Mouse (Mus musculus) hindbrain, postnatal 0 days (tissue): ENCODE results near the gene Trir. TPM values are rescaled to one million over a fixed set of nuclear protein-coding genes. Genes with fewer than 3 reads are reported as not detected.
A peak's percentile ranks its signal among the peaks of the same experiment; 100 is the strongest.

ENCODE experiments used
- ATAC-seq: fragments of 200-750 bp; cut with Nextera tagmentation; 2 replicates; pipeline ENCODE4 v1.8.0; 2017; ENCODE audit warnings: mild to moderate bottlenecking, moderate TSS enrichment, moderate library complexity
- DNase-seq: peaks from one replicate; pipeline ENCODE4 v3.0.0-alpha.2; 2015; ENCODE audit warnings: low spot score
- H3K27ac ChIP-seq: fragments of 300-500 bp; sonication (generic); 2 replicates; pipeline ENCODE4 v1.5.1; 2014; ENCODE audit warnings: mild to moderate bottlenecking
- H3K27me3 ChIP-seq: fragments of 300-500 bp; sonication (generic); 2 replicates; pipeline ENCODE4 v1.6.1; 2014; ENCODE audit warnings: low read length, mixed read lengths; ENCODE audit not compliant: insufficient read depth
- H3K36me3 ChIP-seq: fragments of 300-500 bp; sonication (generic); 2 replicates; pipeline ENCODE4 v1.6.1; 2014; ENCODE audit warnings: low read length, mixed read lengths; ENCODE audit not compliant: insufficient read depth
- H3K4me1 ChIP-seq: fragments of 300-500 bp; sonication (generic); 2 replicates; pipeline ENCODE4 v1.6.1; 2014; ENCODE audit warnings: antibody characterized with exemption, low read length, mixed read lengths; ENCODE audit not compliant: insufficient read depth
- H3K4me2 ChIP-seq: fragments of 300-500 bp; sonication (generic); 2 replicates; pipeline ENCODE4 v1.6.1; 2014; ENCODE audit warnings: low read depth, mild to moderate bottlenecking, low read length, moderate library complexity, mixed read lengths
- H3K4me3 ChIP-seq: fragments of 300-500 bp; sonication (generic); 2 replicates; pipeline ENCODE4 v1.5.1; 2014; ENCODE audit warnings: low read length
- H3K9ac ChIP-seq: fragments of 300-500 bp; sonication (generic); replicated peaks from 2 replicates; pipeline ENCODE4 v1.6.1; 2014; ENCODE audit warnings: mild to moderate bottlenecking, low read length, moderate library complexity, mixed read lengths
- H3K9me3 ChIP-seq: fragments of 300-500 bp; sonication (generic); 2 replicates; pipeline ENCODE4 v1.6.1; 2016; ENCODE audit warnings: low read length, mixed read lengths
- CTCF ChIP-seq: IDR thresholded peaks from 2 replicates; pipeline ENCODE4 v1.5.1; 2016; ENCODE audit warnings: antibody characterized with exemption, control low read depth, low read depth
- WGBS: fragments of 180-500 bp; shearing (Covaris S2); extraction: QIAGEN DNeasy Blood & Tissue Kit; methylation state at CpG from one replicate; pipeline ENCODE4 v1.1.7; 2014; 5-methylcytosine and 5-hydroxymethylcytosine counted together
- polyA plus RNA-seq: library from polyadenylated mRNA; unstranded; fragments of >200 nt; fragmentation: Nextera tagmentation; extraction: Ambion mirVana; gene quantifications from 2 replicates; pipeline ENCODE4 v1.2.1, GENCODE M21; 2015
- total RNA-seq: library from RNA; depleted of rRNA; stranded (reverse); fragments of >200 nt; gene quantifications from 2 replicates; pipeline ENCODE4 v1.2.3, GENCODE M21; 2014

Gene Trir
- total and polyA plus RNA-seq, 2 experiments from 2014 or later: 146 to 220 TPM

GRCm38 (mm10) chr8:85035728-85036310 lies 9.2 kb downstream of the Trir start:
- TF ChIP-seq CTCF: no peak
- 2% methylated on average over 15 of the region's 15 CpGs for WGBS
- Histone ChIP-seq H3K4me3 (peak overlapping the region; percentile 83), H3K27ac (peak overlapping the region; percentile 98), H3K4me1 (peaks cover 8% of the 10 kb centered on the region; the same call in 1 of the 2 replicates), H3K9me3 (no peaks in the 10 kb centered on the region), H3K36me3 (peaks cover 23% of the 10 kb centered on the region), H3K4me2 (peak overlapping the region; percentile 82), H3K9ac (peak overlapping the region; percentile 91), H3K27me3 (no peaks in the 10 kb centered on the region)
- peak; percentile 12 for DNase-seq
- ATAC-seq: no peak

GRCm38 (mm10) chr8:85036381-85036717 lies 9.7 kb downstream of the Trir start:
- peaks cover 26% of the 10 kb centered on the region for H3K36me3 ChIP-seq
- H3K4me2 ChIP-seq: peak overlapping the region; percentile 82
- peak overlapping the region; percentile 91 for H3K9ac ChIP-seq
- 0% methylated on average over 9 of the region's 9 CpGs for WGBS
- peaks cover 8% of the 10 kb centered on the region; the same call in 1 of the 2 replicates for H3K4me1 ChIP-seq
- DNase-seq: no peak
- no peaks in the 10 kb centered on the region for H3K9me3 ChIP-seq
- no peak for TF ChIP-seq CTCF
- H3K4me3 ChIP-seq: peak overlapping the region; percentile 83
- no peaks in the 10 kb centered on the region for H3K27me3 ChIP-seq
- peak; percentile 38 for ATAC-seq
- peak overlapping the region; percentile 98 for H3K27ac ChIP-seq

GRCm38 (mm10) chr8:85036718-85037365 lies 10.2 kb downstream of the Trir start, which contains the start of gene Tnpo2:
Tnpo2 (plus strand) TSS chr8:85036915.
- H3K4me3 ChIP-seq: peak within 1 kb of the TSS; percentile 83
- no peaks in the 10 kb centered on the region for H3K27me3 ChIP-seq
- DNase-seq (peak; percentile 98), ATAC-seq (peak; percentile 94)
- peak within 1 kb of the TSS; percentile 82 for H3K4me2 ChIP-seq
- H3K36me3 ChIP-seq: peaks cover 23% of the 10 kb centered on the region
- WGBS: under 1% methylated on average over 58 of the region's 59 CpGs
- TF ChIP-seq CTCF: no peak
- peak within 1 kb of the TSS; percentile 98 for H3K27ac ChIP-seq
- peaks cover 8% of the 10 kb centered on the region; the same call in 1 of the 2 replicates for H3K4me1 ChIP-seq
- H3K9ac ChIP-seq: peak within 1 kb of the TSS; percentile 91
- no peaks in the 10 kb centered on the region for H3K9me3 ChIP-seq

- no peak for DNase-seq
- Histone ChIP-seq H3K27me3 (no peaks in the 10 kb centered on the region), H3K9ac (peak overlapping the region; percentile 91), H3K4me3 (peak overlapping the region; percentile 83), H3K27ac (peak overlapping the region; percentile 98), H3K4me1 (peaks cover 8% of the 10 kb centered on the region; the same call in 1 of the 2 replicates), H3K9me3 (no peaks in the 10 kb centered on the region), H3K36me3 (peaks cover 19% of the 10 kb centered on the region), H3K4me2 (peak overlapping the region; percentile 82)
- WGBS: 0% methylated on average over 13 of the region's 14 CpGs
- peak; percentile 74 for ATAC-seq
- TF ChIP-seq CTCF: no peak
These were observed 10.7 kb downstream of the Trir start for GRCm38 (mm10) chr8:85037366-85037680.

GRCm38 (mm10) chr8:85037681-85038531 lies 11.3 kb downstream of the Trir start:
- Histone ChIP-seq H3K9ac (peak overlapping the region; percentile 91), H3K27me3 (no peaks in the 10 kb centered on the region), H3K9me3 (no peaks in the 10 kb centered on the region), H3K4me2 (peak overlapping the region; percentile 82), H3K4me1 (peaks cover 8% of the 10 kb centered on the region; the same call in 1 of the 2 replicates), H3K27ac (peak overlapping the region; percentile 98), H3K4me3 (peak overlapping the region; percentile 83), H3K36me3 (peaks cover 17% of the 10 kb centered on the region)
- TF ChIP-seq CTCF: no peak
- ATAC-seq (peak; percentile 2; the same call in 1 of the 2 replicates), DNase-seq (peak; percentile 65)
- under 1% methylated on average over 52 of the region's 57 CpGs for WGBS

- no peaks in the 10 kb centered on the region for H3K9me3 ChIP-seq
- H3K36me3 ChIP-seq: peaks cover 63% of the 10 kb centered on the region
- no peak for TF ChIP-seq CTCF
- no peaks in the 10 kb centered on the region for H3K27me3 ChIP-seq
- DNase-seq (no peak), ATAC-seq (no peak)
- 93% methylated on average over 6 of the region's 6 CpGs for WGBS
- H3K4me3 ChIP-seq: no peak overlapping the region
- peaks cover 4% of the 10 kb centered on the region; the same call in 1 of the 2 replicates for H3K4me1 ChIP-seq
- H3K4me2 ChIP-seq: no peak overlapping the region
- no peak overlapping the region for H3K9ac ChIP-seq
- no peak overlapping the region for H3K27ac ChIP-seq
These were observed 17.0 kb downstream of the Trir start for GRCm38 (mm10) chr8:85043619-85044018.
